Comparison of ENCODE assay signal across 11 mouse cellular contexts in genomic region chr16:92606491-92606965, GRCm38 (mm10).
DNase-seq lines count a peak whose midpoint lies in the region; ATAC-seq lines count a peak whose summit lies in the region.
"Had no signal": no experiment of that assay in that cellular context is flagged by ENCODE, and none has a peak within 500 bp of the region (broad histone marks: within the 10 kb centered on the region; RNA-seq: fewer than 3 reads in every experiment).

No protein-coding gene starts in this region.

- H3K4me1 ChIP-seq in heart, embryonic 15.5 days (replicated peaks): peaks cover 9% of the 10 kb centered on the region
- peaks cover 51% of the 10 kb centered on the region for H3K4me1 ChIP-seq in embryonic facial prominence, embryonic 10.5 days
- peaks cover 17% of the 10 kb centered on the region for H3K4me1 ChIP-seq in hindbrain, embryonic 12.5 days
- peaks cover 31% of the 10 kb centered on the region for H3K4me1 ChIP-seq in midbrain, embryonic 15.5 days

- H3K4me3 ChIP-seq in heart, embryonic 15.5 days: no peak overlapping the region
- H3K4me3 ChIP-seq in embryonic facial prominence, embryonic 10.5 days: no peak overlapping the region
- no peak overlapping the region for H3K4me3 ChIP-seq in hindbrain, embryonic 12.5 days
- no peak overlapping the region for H3K4me3 ChIP-seq in midbrain, embryonic 15.5 days
- H3K4me3 ChIP-seq: megakaryocyte, embryonic 14.5 days had no signal

- H3K9ac ChIP-seq in heart, embryonic 15.5 days: no peak overlapping the region
- no peak overlapping the region for H3K9ac ChIP-seq in hindbrain, embryonic 12.5 days
- no peak overlapping the region for H3K9ac ChIP-seq in midbrain, embryonic 15.5 days

- no peaks in the 10 kb centered on the region for H3K9me3 ChIP-seq in heart, embryonic 15.5 days (replicated peaks)
- no peaks in the 10 kb centered on the region for H3K9me3 ChIP-seq in embryonic facial prominence, embryonic 10.5 days
- no peaks in the 10 kb centered on the region for H3K9me3 ChIP-seq in hindbrain, embryonic 12.5 days (replicated peaks)
- H3K9me3 ChIP-seq in midbrain, embryonic 15.5 days: no peaks in the 10 kb centered on the region

- H3K27me3 ChIP-seq in heart, embryonic 15.5 days: peaks cover 32% of the 10 kb centered on the region
- H3K27me3 ChIP-seq in embryonic facial prominence, embryonic 10.5 days (replicated peaks; ENCODE audit: low read depth, poor library complexity, severe bottlenecking): peaks cover 81% of the 10 kb centered on the region
- peaks cover 26% of the 10 kb centered on the region for H3K27me3 ChIP-seq in hindbrain, embryonic 12.5 days
- peaks cover 27% of the 10 kb centered on the region for H3K27me3 ChIP-seq in midbrain, embryonic 15.5 days (replicated peaks)
- H3K27me3 ChIP-seq: megakaryocyte, embryonic 14.5 days had no signal

- intact Hi-C loops in heart, postnatal 10 days (cut with DNase I): loop anchor here (5.0 kb wide), 1 partner anchor 39 kb away; no protein-coding TSS in a partner anchor

- no peaks in the 10 kb centered on the region for H3K36me3 ChIP-seq in heart, embryonic 15.5 days
- no peaks in the 10 kb centered on the region for H3K36me3 ChIP-seq in embryonic facial prominence, embryonic 10.5 days (replicated peaks)
- H3K36me3 ChIP-seq in hindbrain, embryonic 12.5 days: no peaks in the 10 kb centered on the region
- H3K36me3 ChIP-seq in midbrain, embryonic 15.5 days (replicated peaks): no peaks in the 10 kb centered on the region

- WGBS in heart, embryonic 15.5 days: 85% methylated on average over 7 of the region's 7 CpGs
- WGBS in embryonic facial prominence, embryonic 10.5 days: 86% methylated on average over 7 of the region's 7 CpGs
- 85% methylated on average over 7 of the region's 7 CpGs for WGBS in hindbrain, embryonic 12.5 days
- WGBS in midbrain, embryonic 15.5 days: 86% methylated on average over 5 of the region's 7 CpGs

- peak; percentile 25; the same call in 1 of the 2 replicates for ATAC-seq in heart, embryonic 15.5 days (replicated peaks; ENCODE audit: insufficient number of reproducible peaks, insufficient read depth, low FRiP score, low read depth)
- ATAC-seq in hindbrain, embryonic 12.5 days (ENCODE audit: low FRiP score): peak; percentile 62
- ATAC-seq in midbrain, embryonic 15.5 days (replicated peaks): peak; percentile 49

- H3K27ac ChIP-seq in heart, embryonic 15.5 days: no peak overlapping the region
- peak overlapping the region; percentile 73; the same call in 1 of the 2 replicates for H3K27ac ChIP-seq in embryonic facial prominence, embryonic 10.5 days (replicated peaks)
- H3K27ac ChIP-seq in hindbrain, embryonic 12.5 days: no peak overlapping the region
- no peak overlapping the region for H3K27ac ChIP-seq in midbrain, embryonic 15.5 days

- H3K4me2 ChIP-seq in heart, embryonic 15.5 days: no peak overlapping the region
- H3K4me2 ChIP-seq in hindbrain, embryonic 12.5 days (replicated peaks): no peak overlapping the region
- no peak overlapping the region for H3K4me2 ChIP-seq in midbrain, embryonic 15.5 days

- DNase-seq in heart, postnatal 10 days: no peak
- no peak for DNase-seq in embryonic facial prominence, embryonic 10.5 days (ENCODE audit: low spot score)
- DNase-seq in urinary bladder, postnatal 36 days (ENCODE audit: low spot score in 2 of 2): no peak
- no peak for DNase-seq in thymus, postnatal 14 days
- no peak for DNase-seq in c-Kit-positive CD71-positive TER-119-positive erythroid progenitor cells, embryonic 14.5 days (ENCODE audit: low spot score)
- DNase-seq: adrenal gland, postnatal 25 days; left cerebral cortex, postnatal 4 days had no signal
